Mouse (Mus musculus): ENCODE measurements around the gene Tmem233. TPM values are rescaled to one million over a fixed set of nuclear protein-coding genes. Genes with fewer than 3 reads are reported as not detected.

Tmem233 gene
- total RNA-seq, 2 experiments from 2014 or later: not detected

DNA sequence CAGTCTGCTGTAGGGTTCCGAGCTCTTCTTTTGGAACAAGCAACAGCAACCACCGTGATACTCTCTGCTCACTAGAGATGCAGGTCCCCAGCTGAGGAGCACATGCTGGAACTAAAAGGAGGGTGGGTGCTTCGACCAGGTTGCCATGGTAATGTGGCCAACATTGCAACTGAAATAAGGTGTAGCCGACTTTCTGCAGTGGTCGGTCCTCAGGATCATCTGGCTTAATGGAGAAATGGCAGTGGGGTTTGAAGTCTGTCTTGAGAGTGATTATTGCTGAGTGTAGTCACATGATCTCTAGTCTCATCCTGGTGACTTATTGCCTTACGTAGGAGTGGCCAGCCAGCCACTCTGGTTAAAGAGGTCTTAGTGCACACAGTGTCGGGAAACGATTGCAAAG is 69.2 kb downstream of the Tmem233 start:
- TF ChIP-seq CTCF (IDR thresholded peaks at IDR 0.05): no peak
- H3K4me3 ChIP-seq: no peak overlapping the region
- no peak for DNase-seq (ENCODE audit: extremely low spot score in 1 of 2, low spot score in 2 of 2)
- no peak overlapping the region for H3K27ac ChIP-seq
- intact Hi-C loops (cut with DNase I): no loop called here

- no peak overlapping the region for H3K27ac ChIP-seq
- TF ChIP-seq CTCF (IDR thresholded peaks at IDR 0.05): no peak
- no peak for DNase-seq (ENCODE audit: extremely low spot score in 1 of 2, low spot score in 2 of 2)
- no peak overlapping the region for H3K4me3 ChIP-seq
- intact Hi-C loops (cut with DNase I): no loop called here
Measured at GRCm38 (mm10) chr5:116012503-116012902, 70.5 kb downstream of the Tmem233 start.

DNA sequence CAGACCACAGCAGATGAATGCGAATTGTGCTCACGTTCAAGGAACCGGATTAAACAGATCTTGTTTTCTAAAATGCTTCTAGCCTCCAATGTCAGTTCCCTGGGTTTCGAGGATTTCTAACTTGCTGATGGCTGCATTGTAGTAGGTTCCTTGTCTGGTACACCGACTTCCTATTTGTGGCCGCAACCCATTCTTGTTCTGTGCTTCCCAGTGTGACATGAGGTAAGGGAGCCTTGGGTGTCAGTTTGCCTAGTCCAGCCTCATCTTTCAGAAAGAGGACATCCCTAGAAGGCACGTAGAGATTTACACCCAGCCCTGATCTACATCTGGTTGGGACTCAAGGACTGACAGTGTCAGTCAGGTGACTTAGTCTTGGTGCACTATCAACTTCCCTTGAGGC is 71.3 kb downstream of the Tmem233 start:
- intact Hi-C loops (cut with DNase I): no loop called here
- no peak overlapping the region for H3K4me3 ChIP-seq
- no peak for TF ChIP-seq CTCF (IDR thresholded peaks at IDR 0.05)
- no peak for DNase-seq (ENCODE audit: extremely low spot score in 1 of 2, low spot score in 2 of 2)
- no peak overlapping the region for H3K27ac ChIP-seq

- Histone ChIP-seq H3K27ac (no peak overlapping the region), H3K4me3 (no peak overlapping the region)
- DNase-seq (ENCODE audit: extremely low spot score in 1 of 2, low spot score in 2 of 2): no peak
- intact Hi-C loops (cut with DNase I): no loop called here
- no peak for TF ChIP-seq CTCF (IDR thresholded peaks at IDR 0.05)
Measured at GRCm38 (mm10) chr5:116009884-116010627, 73.0 kb downstream of the Tmem233 start.

DNA sequence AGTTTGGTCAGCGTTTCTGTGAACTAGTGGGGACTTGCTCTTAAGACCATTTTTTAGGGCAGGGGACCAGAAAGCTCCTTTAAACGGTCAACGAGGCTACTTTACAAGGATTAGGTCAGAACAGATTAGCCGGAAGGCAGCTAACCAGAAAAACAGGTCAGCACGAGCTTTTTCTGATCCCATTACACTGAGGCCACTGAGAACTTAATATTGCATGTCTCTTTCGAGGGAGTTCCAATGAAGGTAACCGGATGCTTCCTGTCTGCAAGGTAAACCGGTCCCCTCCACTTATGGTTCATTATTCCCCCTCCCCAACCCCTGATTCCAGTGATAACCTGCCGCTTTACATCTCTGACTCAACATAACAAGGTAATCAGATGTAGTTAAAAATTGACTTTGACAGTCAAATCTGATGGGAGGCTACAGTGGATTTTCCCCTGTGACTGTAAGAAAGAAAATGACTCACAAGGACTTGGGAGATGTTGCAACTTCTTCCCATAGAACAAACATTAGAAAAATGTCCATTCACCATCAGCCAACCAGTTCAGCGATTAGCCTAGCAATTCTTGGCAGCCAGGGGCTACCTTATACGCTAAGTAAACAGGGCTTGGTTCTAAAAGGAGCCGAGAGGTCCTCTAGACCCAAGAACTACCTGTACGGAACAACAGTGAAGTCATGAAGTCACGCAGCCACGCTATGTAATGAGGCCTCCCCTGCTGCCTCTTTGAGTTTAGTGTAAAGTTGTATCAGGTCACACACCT is 73.8 kb downstream of the Tmem233 start:
- intact Hi-C loops (cut with DNase I): no loop called here
- DNase-seq (ENCODE audit: extremely low spot score in 1 of 2, low spot score in 2 of 2): no peak

DNA sequence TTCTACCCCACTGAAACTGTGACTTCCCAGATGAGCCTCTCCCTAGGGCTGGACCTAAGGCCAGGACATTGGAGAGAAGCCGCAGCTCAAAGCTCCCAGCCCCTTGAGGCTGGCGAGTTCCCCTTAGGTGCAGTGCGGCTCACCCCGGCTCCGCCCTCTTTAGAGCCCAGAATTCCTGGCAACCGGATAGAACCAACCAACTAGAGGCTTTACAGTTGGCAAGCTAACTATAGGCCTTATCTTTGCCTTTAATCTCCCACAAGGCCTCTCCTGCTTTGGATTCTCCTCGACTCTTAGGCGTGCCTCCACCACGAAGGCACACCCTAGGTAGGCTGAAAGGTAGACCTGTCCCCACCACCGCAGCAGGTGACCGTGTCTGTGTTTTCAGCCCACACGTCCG is 75.3 kb downstream of the Tmem233 start:
- H3K27ac ChIP-seq: no peak overlapping the region

More for the DNA sequence above, 73.8 kb downstream of the Tmem233 start:
- Histone ChIP-seq H3K27ac (no peak overlapping the region), H3K4me3 (no peak overlapping the region)
- no peak for TF ChIP-seq CTCF (IDR thresholded peaks at IDR 0.05)

DNA sequence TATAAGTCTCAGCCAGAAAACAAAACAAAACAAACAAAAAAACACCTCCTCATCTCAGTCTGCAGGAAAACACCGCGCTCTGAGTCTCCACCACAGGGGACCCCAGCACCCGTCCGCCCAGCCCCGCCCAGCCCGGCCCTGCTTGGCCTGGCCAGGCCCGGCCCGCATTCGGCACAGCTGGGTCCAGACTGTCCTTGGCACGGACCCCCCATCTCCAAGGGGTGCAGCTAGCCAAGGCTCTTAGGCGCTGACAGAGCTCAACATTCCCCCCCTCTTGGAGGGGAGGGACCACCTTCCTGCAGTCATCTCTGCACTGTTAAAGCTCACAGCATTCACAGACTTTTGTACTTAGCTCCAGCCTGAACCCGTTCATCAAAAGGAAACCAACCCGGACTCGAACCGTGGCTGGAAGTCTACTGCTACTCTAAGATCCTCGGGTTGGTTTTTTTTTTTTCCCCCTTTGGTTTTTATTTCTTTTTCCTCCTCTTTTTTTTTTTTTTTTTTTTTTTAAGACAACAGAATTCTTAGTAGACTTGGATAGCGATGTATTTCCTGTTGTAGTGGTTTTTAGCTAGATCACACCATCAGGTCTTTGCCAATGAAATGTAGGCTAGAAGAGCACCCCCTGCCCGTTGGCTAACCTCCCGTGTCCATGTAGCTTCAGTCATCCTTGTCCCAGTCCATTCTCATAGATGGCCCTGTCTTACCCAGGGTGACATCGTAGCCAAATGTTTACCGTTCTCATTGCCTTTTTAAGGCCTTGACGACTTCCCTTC is 76.5 kb downstream of the Tmem233 start:
- TF ChIP-seq CTCF (IDR thresholded peaks at IDR 0.05): peak; percentile 40

More for the DNA sequence above, 75.3 kb downstream of the Tmem233 start:
- no peak for TF ChIP-seq CTCF (IDR thresholded peaks at IDR 0.05)
- no peak overlapping the region for H3K4me3 ChIP-seq
- intact Hi-C loops (cut with DNase I): no loop called here
- DNase-seq (ENCODE audit: extremely low spot score in 1 of 2, low spot score in 2 of 2): no peak

GRCm38 (mm10) chr5:116004271-116004670 is 78.8 kb downstream of the Tmem233 start:
- intact Hi-C loops (cut with DNase I): no loop called here
- no peak overlapping the region for H3K4me3 ChIP-seq
- no peak for TF ChIP-seq CTCF (IDR thresholded peaks at IDR 0.05)
- H3K27ac ChIP-seq: peak overlapping the region; percentile 57
- DNase-seq (ENCODE audit: extremely low spot score in 1 of 2, low spot score in 2 of 2): no peak

More for the DNA sequence above, 76.5 kb downstream of the Tmem233 start:
- intact Hi-C loops (cut with DNase I): no loop called here
- Histone ChIP-seq H3K27ac (no peak overlapping the region), H3K4me3 (no peak overlapping the region)
- DNase-seq (ENCODE audit: extremely low spot score in 1 of 2, low spot score in 2 of 2): no peak

DNA sequence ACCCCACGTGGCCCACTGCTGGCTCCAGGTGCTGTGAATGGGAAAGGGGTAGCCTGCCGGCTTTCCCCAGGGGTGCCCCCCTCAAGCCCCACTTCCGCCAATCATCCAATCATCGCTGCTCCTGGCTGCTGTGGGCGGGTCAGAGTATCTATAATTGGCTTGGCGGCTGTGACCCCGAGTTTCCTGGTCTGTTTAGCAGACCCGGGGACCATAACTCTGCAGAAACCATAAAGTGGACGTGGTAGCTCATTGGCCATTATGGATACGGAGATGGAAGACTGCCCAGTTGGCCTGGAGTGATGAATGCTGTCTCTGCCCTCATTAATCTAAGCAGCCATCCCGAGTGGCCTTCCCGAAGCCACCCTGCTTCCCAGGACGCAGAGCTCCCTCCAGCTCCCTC is 79.2 kb downstream of the Tmem233 start:
- Histone ChIP-seq H3K4me3 (no peak overlapping the region), H3K27ac (peak overlapping the region; percentile 57)
- no peak for DNase-seq (ENCODE audit: extremely low spot score in 1 of 2, low spot score in 2 of 2)
- intact Hi-C loops (cut with DNase I): no loop called here
- no peak for TF ChIP-seq CTCF (IDR thresholded peaks at IDR 0.05)

- H3K4me3 ChIP-seq: no peak overlapping the region
- no peak for DNase-seq (ENCODE audit: extremely low spot score in 1 of 2, low spot score in 2 of 2)
- no peak for TF ChIP-seq CTCF (IDR thresholded peaks at IDR 0.05)
- intact Hi-C loops (cut with DNase I): no loop called here
- H3K27ac ChIP-seq: no peak overlapping the region
Measured at GRCm38 (mm10) chr5:116003154-116003553, 79.9 kb downstream of the Tmem233 start.

- no peak overlapping the region for H3K4me3 ChIP-seq
- H3K27ac ChIP-seq: no peak overlapping the region
- no peak for DNase-seq (ENCODE audit: extremely low spot score in 1 of 2, low spot score in 2 of 2)
- intact Hi-C loops (cut with DNase I): no loop called here
- no peak for TF ChIP-seq CTCF (IDR thresholded peaks at IDR 0.05)
Measured at GRCm38 (mm10) chr5:115997376-115997775, 85.7 kb downstream of the Tmem233 start.

- no peak overlapping the region for H3K4me3 ChIP-seq
- intact Hi-C loops (cut with DNase I): no loop called here
- no peak overlapping the region for H3K27ac ChIP-seq
- TF ChIP-seq CTCF (IDR thresholded peaks at IDR 0.05): no peak
- no peak for DNase-seq (ENCODE audit: extremely low spot score in 1 of 2, low spot score in 2 of 2)
Measured at GRCm38 (mm10) chr5:115994101-115994500, 88.9 kb downstream of the Tmem233 start.
